Mouse (Mus musculus): ENCODE measurements around the gene Golga2.

DNA sequence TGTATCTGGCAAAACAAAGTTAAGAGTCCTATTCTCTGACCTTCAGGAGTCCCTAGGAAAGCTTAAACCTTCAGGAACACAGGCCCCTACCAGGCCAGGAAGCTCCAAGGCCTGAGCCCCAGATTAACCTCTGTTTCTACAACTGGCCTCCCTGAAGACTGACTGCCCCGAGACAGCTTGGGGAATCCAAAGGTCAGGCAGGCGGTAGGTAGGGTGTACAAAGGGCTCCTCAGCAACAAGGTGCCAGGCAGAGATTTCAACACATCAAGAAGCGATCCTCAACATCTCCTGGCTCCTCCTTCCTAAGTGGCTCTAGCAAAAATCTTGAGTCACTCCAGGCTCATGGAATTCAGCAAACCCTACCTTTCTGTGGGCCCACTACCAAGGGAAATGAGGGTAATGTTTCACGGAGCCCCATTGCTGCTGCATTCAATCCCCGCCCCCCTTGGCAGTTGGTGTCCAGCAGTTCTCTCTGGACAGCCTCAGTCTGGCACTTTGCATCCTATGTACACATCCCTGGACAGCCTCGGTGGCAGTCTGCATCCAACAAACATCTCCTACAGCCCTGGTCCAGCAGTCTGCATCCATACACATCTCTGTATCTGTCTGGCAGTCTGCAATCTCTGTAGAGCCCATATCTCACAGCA, 28.2 kb upstream of the Golga2 start:
- TF ChIP-seq CTCF (conservative IDR thresholded peaks at IDR 0.05 in 1 of 2, IDR thresholded peaks at IDR 0.05 in 1 of 2; ENCODE audit: low read depth in 2 of 2, low read length in 2 of 2) (no peak), NELFE (IDR thresholded peaks at IDR 0.05; ENCODE audit: low read depth, low read length) (no peak), HCFC1 (IDR thresholded peaks at IDR 0.05; ENCODE audit: low read depth, low read length) (no peak), POLR2A (IDR thresholded peaks at IDR 0.05; ENCODE audit: low read depth, low read length) (no peak), ZNF384 (IDR thresholded peaks at IDR 0.05; ENCODE audit: low read depth, low read length) (no peak), NRF1 (IDR thresholded peaks at IDR 0.05; ENCODE audit: low read depth, low read length) (no peak), SMC3 (IDR thresholded peaks at IDR 0.05; ENCODE audit: low read depth, low read length) (no peak), USF1 (IDR thresholded peaks at IDR 0.05; ENCODE audit: low read depth, low read length) (no peak), TBP (conservative IDR thresholded peaks at IDR 0.05; ENCODE audit: low read depth, low read length) (no peak), CHD2 (IDR thresholded peaks at IDR 0.05; ENCODE audit: low read length) (no peak)
